Mouse (Mus musculus) liver, postnatal 0 days (tissue): ENCODE data around the gene Bak1.

ENCODE experiments used
- CTCF ChIP-seq: sonication (generic); IDR thresholded peaks from 2 replicates; pipeline ENCODE4 v1.5.1; 2016; ENCODE audit warnings: antibody characterized with exemption, low read depth
- EP300 ChIP-seq: IDR thresholded peaks from 2 replicates; pipeline ENCODE4 v1.6.1; 2016; ENCODE audit warnings: antibody characterized with exemption, low read depth, mild to moderate bottlenecking

DNA sequence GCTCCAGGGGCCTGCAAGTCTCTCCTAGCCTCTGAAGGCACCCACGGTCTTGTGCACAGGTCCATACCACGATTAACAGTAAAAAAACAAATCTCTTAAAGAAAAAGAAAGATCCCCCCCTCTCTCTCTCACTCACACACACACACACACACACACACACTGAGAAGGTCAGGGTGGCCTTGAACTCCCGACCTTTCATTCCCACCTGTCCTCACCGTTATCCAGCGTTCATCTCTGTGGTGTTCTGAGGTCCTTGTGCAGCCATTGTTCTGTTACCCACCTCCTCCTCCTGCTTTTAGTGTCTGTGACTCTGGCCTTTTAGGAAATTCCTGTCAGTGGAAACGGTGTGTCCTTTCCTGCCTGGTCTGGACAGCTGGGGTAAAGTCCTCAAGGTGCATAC, 49.7 kb upstream of the Bak1 start:
- TF ChIP-seq CTCF (no peak), EP300 (no peak)
